Mouse (Mus musculus) Patski (cell line): ENCODE data around the gene Magi1. TPM values are rescaled to one million over a fixed set of nuclear protein-coding genes. Genes with fewer than 3 reads are reported as not detected.

Experiments
- ATAC-seq: fragments of 100-300 bp; one replicate; pipeline ENCODE4 v1.8.0; 2021
- CTCF ChIA-PET: fragments of 350-600 bp; sonication (Branson Sonifier 250); formaldehyde crosslinking; loops from one replicate; lab custom pipeline; 2022; ENCODE audit warnings: inconsistent platforms; lab: Charles Lee
- POLR2A ChIA-PET: fragments of 350-600 bp; sonication (Branson Sonifier 250); formaldehyde crosslinking; loops from one replicate; lab custom pipeline; 2022; ENCODE audit warnings: antibody characterized with exemption, inconsistent platforms; lab: Charles Lee
- DNase-seq: peaks from one replicate; pipeline ENCODE4 v3.0.0-alpha.2; 2011; ENCODE audit warnings: low read depth, low spot score
- H3K27me3 ChIP-seq: fragments of 371-371 bp; one replicate; pipeline ENCODE4 v1.5.1; 2021
- CTCF ChIP-seq: fragments of 100-300 bp; IDR thresholded peaks from one replicate; pipeline ENCODE4 v1.5.1; 2021
- in situ Hi-C: fragments of 300-500 bp; cut with MboI; formaldehyde crosslinking; loops from 3 replicates; pipeline ENCODE4 v1.11.1; 2018; ENCODE audit warnings: low pct_unique_long_range_greater_than_20kb, mixed read lengths
- polyA plus RNA-seq: library from polyadenylated mRNA; unstranded; gene quantifications from one replicate; pipeline ENCODE4 v1.2.3, GENCODE M21; 2021

Gene Magi1
- polyA plus RNA-seq, 1 experiment from 2014 or later: 24.3 TPM

- DNase-seq (no peak), ATAC-seq (no peak)
- in situ Hi-C loops: loop anchor here (5.0 kb wide), 1 partner anchor 381 kb away; no protein-coding TSS in a partner anchor
- CTCF ChIA-PET: interaction anchor here (1.3 kb wide), 1 partner anchor 17 kb away, joined by 5 read pairs; no protein-coding TSS in a partner anchor
- no peak for TF ChIP-seq CTCF
- POLR2A ChIA-PET: interaction anchor here (0.5 kb wide), 1 partner anchor 306 kb away, joined by 4 read pairs; no protein-coding TSS in a partner anchor
- no peaks in the 10 kb centered on the region for H3K27me3 ChIP-seq
These were observed 207.7 kb downstream of the Magi1 start for GRCm38 (mm10) chr6:94075990-94076389.

- DNase-seq (no peak), ATAC-seq (no peak)
- no peaks in the 10 kb centered on the region for H3K27me3 ChIP-seq
- POLR2A ChIA-PET: no interaction called here
- CTCF ChIA-PET: no interaction called here
- in situ Hi-C loops: loop anchor here (5.0 kb wide), 1 partner anchor 382 kb away; no protein-coding TSS in a partner anchor
- no peak for TF ChIP-seq CTCF
These were observed 208.5 kb downstream of the Magi1 start for GRCm38 (mm10) chr6:94075228-94075627.

GRCm38 (mm10) chr6:94071676-94072075 is 212.0 kb downstream of the Magi1 start:
- in situ Hi-C loops: loop anchor here (25.0 kb wide), 1 partner anchor 1284 kb away; no protein-coding TSS in a partner anchor
- ATAC-seq (no peak), DNase-seq (no peak)
- H3K27me3 ChIP-seq: no peaks in the 10 kb centered on the region
- no peak for TF ChIP-seq CTCF
- POLR2A ChIA-PET: no interaction called here
- CTCF ChIA-PET: interaction anchor here (0.7 to 2.1 kb wide), 5 partner anchors 10 to 62 kb away, joined by 3 to 5 read pairs (median 3); no protein-coding TSS in a partner anchor

DNA sequence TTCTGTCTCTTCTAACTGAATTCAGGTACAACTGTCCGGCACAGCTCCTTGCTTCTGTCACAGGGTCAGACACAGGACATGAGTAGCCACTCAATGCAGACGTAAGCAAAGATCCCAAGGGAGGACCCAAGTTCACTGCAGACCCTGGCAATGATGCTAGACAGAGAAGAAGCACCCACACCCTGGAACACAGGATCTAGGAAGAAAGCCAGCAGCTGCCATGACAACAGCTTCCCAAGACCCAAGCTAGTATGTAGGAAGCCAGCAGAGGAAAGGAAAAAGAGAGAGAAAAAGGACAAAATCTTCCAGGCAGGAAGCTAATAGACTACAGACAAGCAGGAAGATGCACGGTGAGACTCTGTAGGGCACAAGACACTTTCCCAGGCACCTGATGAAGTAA is 213.0 kb downstream of the Magi1 start:
- no peaks in the 10 kb centered on the region for H3K27me3 ChIP-seq
- ATAC-seq (no peak), DNase-seq (no peak)
- TF ChIP-seq CTCF: no peak
- CTCF ChIA-PET: interaction anchor here (0.7 to 2.1 kb wide), 4 partner anchors 10 to 61 kb away, joined by 3 to 5 read pairs (median 4); no protein-coding TSS in a partner anchor
- in situ Hi-C loops: loop anchor here (25.0 kb wide), 1 partner anchor 1283 kb away; no protein-coding TSS in a partner anchor
- POLR2A ChIA-PET: no interaction called here

DNA sequence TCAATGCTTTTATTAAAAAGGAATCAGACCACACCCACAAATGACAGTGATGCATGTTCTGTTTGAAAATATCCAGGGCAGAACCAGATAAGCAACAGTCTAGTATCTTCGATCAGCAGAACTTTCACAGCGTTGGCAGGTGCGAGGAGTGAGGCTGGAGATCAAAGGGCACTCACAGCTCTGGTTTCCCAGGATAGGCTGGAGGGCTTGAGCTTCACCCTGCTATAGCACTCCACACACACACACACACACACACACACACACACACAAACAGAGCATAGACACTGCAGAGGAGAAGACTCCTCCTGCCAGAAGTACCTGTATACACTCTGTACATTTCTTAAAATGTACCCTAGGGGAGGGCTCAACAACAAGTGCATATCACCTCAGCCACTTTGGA is 214.3 kb downstream of the Magi1 start:
- no peaks in the 10 kb centered on the region for H3K27me3 ChIP-seq
- CTCF ChIA-PET: interaction anchor here (0.9 kb wide), 1 partner anchor 395 kb away, joined by 3 read pairs; no protein-coding TSS in a partner anchor
- ATAC-seq: no peak
- DNase-seq: no peak
- TF ChIP-seq CTCF: no peak
- POLR2A ChIA-PET: interaction anchor here (0.9 kb wide), 1 partner anchor 10 kb away, joined by 3 read pairs; no protein-coding TSS in a partner anchor
- in situ Hi-C loops: loop anchor here (25.0 kb wide), 1 partner anchor 1282 kb away; no protein-coding TSS in a partner anchor

DNA sequence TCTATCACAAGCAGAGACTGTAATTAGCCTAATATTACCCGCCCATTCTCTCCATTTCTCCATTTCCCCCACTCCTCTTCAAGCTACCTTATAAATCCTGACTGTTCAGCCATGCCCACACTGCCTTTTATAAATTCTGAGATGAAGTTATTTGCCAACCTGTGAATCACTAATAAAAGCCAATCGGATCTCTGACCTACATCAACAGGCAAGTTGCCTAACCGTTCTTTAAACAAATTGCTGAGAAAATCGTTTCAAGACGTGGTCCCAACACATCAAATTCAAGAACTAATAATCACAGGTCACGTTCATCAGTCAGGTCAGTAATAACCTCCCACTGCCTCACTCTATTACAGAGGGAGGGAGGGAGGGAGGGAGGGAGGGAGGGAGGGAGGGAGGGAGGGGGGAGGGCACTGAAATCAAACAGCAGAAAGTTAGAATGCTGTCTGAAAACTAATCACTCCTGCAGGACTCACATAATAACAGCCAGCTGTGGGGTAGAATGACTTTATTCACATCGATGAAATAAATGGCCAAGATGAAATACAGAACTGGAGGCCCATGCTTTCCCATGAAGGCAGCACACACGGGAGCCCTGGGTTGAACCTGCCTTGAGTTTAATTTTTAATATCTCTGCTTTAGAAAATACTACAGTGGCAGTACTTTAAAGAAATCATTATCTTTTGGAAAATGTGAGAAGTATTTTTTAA is 215.8 kb downstream of the Magi1 start:
- no peaks in the 10 kb centered on the region for H3K27me3 ChIP-seq
- in situ Hi-C loops: loop anchor here (25.0 kb wide), 1 partner anchor 1281 kb away; no protein-coding TSS in a partner anchor
- CTCF ChIA-PET: no interaction called here
- TF ChIP-seq CTCF: no peak
- POLR2A ChIA-PET: no interaction called here
- no peak for DNase-seq
- ATAC-seq: no peak

- DNase-seq: no peak
- in situ Hi-C loops: loop anchor here (25.0 kb wide), 1 partner anchor 1278 kb away; no protein-coding TSS in a partner anchor
- ChIA-PET CTCF (no interaction called here), POLR2A (interaction anchor here (1.0 kb wide), 1 partner anchor 22 kb away, joined by 3 read pairs; no protein-coding TSS in a partner anchor)
- H3K27me3 ChIP-seq: no peaks in the 10 kb centered on the region
- no peak for ATAC-seq
- TF ChIP-seq CTCF: no peak
These were observed 218.9 kb downstream of the Magi1 start for GRCm38 (mm10) chr6:94064832-94065231.

- ATAC-seq (no peak), DNase-seq (no peak)
- in situ Hi-C loops: loop anchor here (25.0 kb wide), 1 partner anchor 1276 kb away; no protein-coding TSS in a partner anchor
- no peaks in the 10 kb centered on the region for H3K27me3 ChIP-seq
- CTCF ChIA-PET: no interaction called here
- POLR2A ChIA-PET: no interaction called here
- TF ChIP-seq CTCF: no peak
These were observed 220.2 kb downstream of the Magi1 start for GRCm38 (mm10) chr6:94063542-94063941.

DNA sequence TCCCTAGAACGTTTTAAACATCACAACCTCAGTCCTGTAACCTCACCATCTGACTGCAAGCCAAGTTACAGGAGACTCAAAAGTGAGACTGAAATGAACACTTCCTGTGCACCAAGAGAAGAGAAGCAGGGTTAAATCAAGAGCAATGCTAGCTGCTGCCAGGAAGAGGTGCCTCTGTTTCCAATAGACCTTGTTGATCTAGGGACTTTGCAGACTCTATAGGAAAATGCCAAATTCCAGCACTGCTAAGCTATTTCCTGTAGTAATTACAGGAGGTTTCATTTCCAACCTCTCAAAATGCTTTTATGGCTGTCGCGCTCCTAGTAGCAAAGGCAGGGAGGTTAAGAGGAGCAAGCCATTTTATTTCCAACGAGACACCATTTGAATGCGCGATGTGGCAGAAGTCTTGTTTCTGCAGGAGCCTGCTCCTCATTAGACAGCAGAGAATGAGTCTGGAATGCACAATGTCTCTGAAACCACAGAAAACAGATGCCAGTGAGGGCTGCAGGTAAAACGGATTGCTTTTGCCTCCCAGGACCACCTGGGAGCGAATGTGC is 222.2 kb downstream of the Magi1 start:
- no peak for TF ChIP-seq CTCF
- H3K27me3 ChIP-seq: no peaks in the 10 kb centered on the region
- in situ Hi-C loops: loop anchor here (25.0 kb wide), 1 partner anchor 1274 kb away; no protein-coding TSS in a partner anchor
- ChIA-PET POLR2A (no interaction called here), CTCF (no interaction called here)
- ATAC-seq (no peak), DNase-seq (no peak)

DNA sequence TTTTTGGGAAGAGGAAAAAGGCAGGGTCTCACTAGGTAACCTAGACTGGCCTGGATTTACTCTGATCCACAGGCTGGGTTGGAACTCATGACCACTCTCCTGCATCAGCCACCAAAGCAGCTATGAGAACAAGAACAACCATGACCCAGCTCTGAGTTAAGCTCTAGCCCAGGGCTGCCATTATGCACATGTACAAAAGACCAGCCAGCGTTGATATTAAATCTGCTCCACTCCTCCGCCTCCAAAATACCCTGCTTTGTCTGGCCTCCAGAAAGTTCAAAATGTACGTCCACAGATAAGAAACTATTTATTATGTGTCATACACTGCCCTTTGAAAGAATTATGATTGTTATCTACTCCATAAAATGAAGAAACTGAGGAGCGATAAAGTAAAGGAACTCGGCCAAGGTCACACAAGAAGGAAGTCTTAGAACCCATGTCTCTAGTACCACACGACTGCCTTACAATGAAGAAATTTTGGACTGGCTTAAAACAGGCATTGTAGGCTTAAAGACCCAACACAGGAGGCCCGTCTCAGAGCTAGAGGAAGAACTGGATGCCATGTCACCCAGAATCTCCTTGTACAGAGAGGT is 223.0 kb downstream of the Magi1 start:
- TF ChIP-seq CTCF: no peak
- POLR2A ChIA-PET: no interaction called here
- no peaks in the 10 kb centered on the region for H3K27me3 ChIP-seq
- in situ Hi-C loops: loop anchor here (25.0 kb wide), 1 partner anchor 1273 kb away; no protein-coding TSS in a partner anchor
- CTCF ChIA-PET: interaction anchor here (1.3 kb wide), 1 partner anchor 11 kb away, joined by 3 read pairs; no protein-coding TSS in a partner anchor
- ATAC-seq (no peak), DNase-seq (no peak)
